Mouse (Mus musculus) small intestine, adult 2 months (tissue): ENCODE measurements around the gene Cep152. TPM values are rescaled to one million over a fixed set of nuclear protein-coding genes. Genes with fewer than 3 reads are reported as not detected.

Experiments used
- H3K27ac ChIP-seq: fragments of 200-500 bp; 2 replicates; pipeline ENCODE4 v1.5.1; 2012; ENCODE audit warnings: low read depth, low read length, control low read depth, inconsistent platforms; ENCODE audit not compliant: insufficient read depth
- H3K27me3 ChIP-seq: fragments of 200-500 bp; 2 replicates; pipeline ENCODE4 v1.6.1; 2012; ENCODE audit warnings: mild to moderate bottlenecking, moderate library complexity, low read length, inconsistent platforms; ENCODE audit not compliant: control insufficient read depth, insufficient read depth
- H3K36me3 ChIP-seq: fragments of 200-500 bp; 2 replicates; pipeline ENCODE4 v1.6.1; 2012; ENCODE audit warnings: mild to moderate bottlenecking, low read length, control low read depth, inconsistent platforms; ENCODE audit not compliant: control insufficient read depth, insufficient read depth
- H3K4me1 ChIP-seq: fragments of 200-500 bp; 2 replicates; pipeline ENCODE4 v1.6.1; 2012; ENCODE audit warnings: low read length, inconsistent platforms, mixed read lengths; ENCODE audit not compliant: control insufficient read depth, insufficient read depth, insufficient read length
- H3K4me3 ChIP-seq: fragments of 200-500 bp; 2 replicates; pipeline ENCODE4 v1.5.1; 2012; ENCODE audit warnings: low read depth, mild to moderate bottlenecking, control low read depth, inconsistent platforms, low read length, moderate library complexity
- CTCF ChIP-seq: fragments of 200-500 bp; IDR thresholded peaks from 2 replicates; pipeline ENCODE4 v1.5.1; 2012; ENCODE audit warnings: low read depth, mild to moderate bottlenecking, control low read depth, inconsistent platforms, low read length, moderate library complexity, mixed read lengths; ENCODE audit not compliant: insufficient replicate concordance, insufficient read length; ENCODE audit errors: extremely low read depth
- POLR2A ChIP-seq: fragments of 200-500 bp; IDR thresholded peaks from 2 replicates; pipeline ENCODE4 v1.6.1; 2012; ENCODE audit warnings: low read depth, mild to moderate bottlenecking, control low read depth, inconsistent platforms, low read length, moderate library complexity
- WGBS: fragments of 180-500 bp; shearing (Covaris S2); methylation state at CpG from one replicate; pipeline ENCODE4 v1.1.7; 2018; 5-methylcytosine and 5-hydroxymethylcytosine counted together
- polyA plus RNA-seq: library from polyadenylated mRNA; depleted of rRNA; stranded (reverse); fragments of >200 nt; gene quantifications from 2 replicates; pipeline ENCODE4 v1.2.3, GENCODE M21; 2012

Cep152 gene
- polyA plus RNA-seq, 1 experiment = 0.82 TPM

GRCm38 (mm10) chr2:125604646-125605045 is 20.3 kb downstream of the Cep152 start:
- Histone ChIP-seq H3K27ac (no peak overlapping the region), H3K36me3 (peaks cover 28% of the 10 kb centered on the region), H3K4me3 (no peak overlapping the region), H3K27me3 (no peaks in the 10 kb centered on the region), H3K4me1 (no peaks in the 10 kb centered on the region)
- TF ChIP-seq CTCF (peak; percentile 54; the same call in 1 of the 2 replicates), POLR2A (no peak)
- 70% methylated on average over 7 of the region's 7 CpGs for WGBS

- Histone ChIP-seq H3K4me3 (no peak overlapping the region), H3K27me3 (no peaks in the 10 kb centered on the region), H3K36me3 (peaks cover 30% of the 10 kb centered on the region), H3K4me1 (no peaks in the 10 kb centered on the region), H3K27ac (no peak overlapping the region)
- no peak for TF ChIP-seq POLR2A
- TF ChIP-seq CTCF = no peak
- 94% methylated on average over 3 of the region's 3 CpGs for WGBS
These were observed 21.9 kb downstream of the Cep152 start for GRCm38 (mm10) chr2:125602970-125603369.

- no peak for TF ChIP-seq CTCF
- no peak overlapping the region for H3K4me3 ChIP-seq
- H3K27me3 ChIP-seq = no peaks in the 10 kb centered on the region
- H3K36me3 ChIP-seq = peaks cover 42% of the 10 kb centered on the region
- WGBS = 84% methylated on average over 4 of the region's 4 CpGs
- no peak overlapping the region for H3K27ac ChIP-seq
- H3K4me1 ChIP-seq = no peaks in the 10 kb centered on the region
These were observed 26.0 kb downstream of the Cep152 start for GRCm38 (mm10) chr2:125598958-125599357.

GRCm38 (mm10) chr2:125598251-125598650 is 26.7 kb downstream of the Cep152 start:
- H3K4me1 ChIP-seq = no peaks in the 10 kb centered on the region
- no peak for TF ChIP-seq CTCF
- TF ChIP-seq POLR2A = no peak
- WGBS = 80% methylated on average over 6 of the region's 6 CpGs
- H3K27me3 ChIP-seq = no peaks in the 10 kb centered on the region
- no peak overlapping the region for H3K4me3 ChIP-seq
- peaks cover 42% of the 10 kb centered on the region for H3K36me3 ChIP-seq
- H3K27ac ChIP-seq = no peak overlapping the region

GRCm38 (mm10) chr2:125594786-125595185 is 30.1 kb downstream of the Cep152 start:
- WGBS = 95% methylated on average over 12 of the region's 12 CpGs
- TF ChIP-seq CTCF (no peak), POLR2A (no peak)
- Histone ChIP-seq H3K4me3 (no peak overlapping the region), H3K27me3 (no peaks in the 10 kb centered on the region), H3K27ac (no peak overlapping the region), H3K4me1 (no peaks in the 10 kb centered on the region), H3K36me3 (peaks cover 43% of the 10 kb centered on the region)

GRCm38 (mm10) chr2:125594072-125594471 is 30.8 kb downstream of the Cep152 start:
- TF ChIP-seq POLR2A (no peak), CTCF (no peak)
- Histone ChIP-seq H3K27me3 (no peaks in the 10 kb centered on the region), H3K4me3 (no peak overlapping the region), H3K4me1 (no peaks in the 10 kb centered on the region), H3K27ac (no peak overlapping the region), H3K36me3 (peaks cover 45% of the 10 kb centered on the region)
- WGBS = 87% methylated on average over 6 of the region's 6 CpGs

- whole genome bisulfite sequencing = 92% methylated on average over 4 of the region's 4 CpGs
- no peaks in the 10 kb centered on the region for H3K27me3 ChIP-seq
- no peak overlapping the region for H3K27ac ChIP-seq
- no peak overlapping the region for H3K4me3 ChIP-seq
- H3K4me1 ChIP-seq = no peaks in the 10 kb centered on the region
- TF ChIP-seq CTCF (no peak), POLR2A (no peak)
- peaks cover 49% of the 10 kb centered on the region for H3K36me3 ChIP-seq
These were observed 33.0 kb downstream of the Cep152 start for GRCm38 (mm10) chr2:125591895-125592294.

GRCm38 (mm10) chr2:125589287-125589686 is 35.6 kb downstream of the Cep152 start:
- no peaks in the 10 kb centered on the region for H3K4me1 ChIP-seq
- H3K36me3 ChIP-seq = peaks cover 49% of the 10 kb centered on the region
- WGBS = 85% methylated on average over 12 of the region's 12 CpGs
- TF ChIP-seq CTCF = no peak
- TF ChIP-seq POLR2A = no peak
- no peak overlapping the region for H3K4me3 ChIP-seq
- no peak overlapping the region for H3K27ac ChIP-seq
- no peaks in the 10 kb centered on the region for H3K27me3 ChIP-seq
